Mouse (Mus musculus) hindbrain, embryonic 15.5 days (tissue): Measurements from ENCODE around the gene Eml6. TPM values are rescaled to one million over a fixed set of nuclear protein-coding genes. Genes with fewer than 3 reads are reported as not detected.
"Not testable (repeated sequence)": the region's sequence is repeated elsewhere in the genome, so short reads cannot be mapped to it uniquely, and the experiment has no call there.

Experiments used
- ATAC-seq: fragments of 200-750 bp; cut with Nextera tagmentation; 2 replicates; pipeline ENCODE4 v1.8.0; 2017; ENCODE audit warnings: low read depth, moderate number of reproducible peaks, moderate TSS enrichment; ENCODE audit not compliant: low FRiP score
- H3K27ac ChIP-seq: fragments of 300-500 bp; sonication (generic); replicated peaks from 2 replicates; pipeline ENCODE4 v1.5.1; 2015; ENCODE audit warnings: mild to moderate bottlenecking, inconsistent platforms
- H3K27me3 ChIP-seq: fragments of 300-500 bp; sonication (generic); 2 replicates; pipeline ENCODE4 v1.6.1; 2015; ENCODE audit warnings: control low read depth, inconsistent platforms
- H3K36me3 ChIP-seq: fragments of 300-500 bp; sonication (generic); 2 replicates; pipeline ENCODE4 v1.6.1; 2015; ENCODE audit warnings: control low read depth, inconsistent platforms
- H3K4me1 ChIP-seq: fragments of 300-500 bp; sonication (generic); replicated peaks from 2 replicates; pipeline ENCODE4 v1.6.1; 2015; ENCODE audit warnings: control low read depth, inconsistent platforms
- H3K4me2 ChIP-seq: fragments of 300-500 bp; sonication (generic); 2 replicates; pipeline ENCODE4 v1.6.1; 2015; ENCODE audit warnings: moderate library complexity, mild to moderate bottlenecking, inconsistent platforms
- H3K4me3 ChIP-seq: fragments of 300-500 bp; sonication (generic); 2 replicates; pipeline ENCODE4 v1.5.1; 2015; ENCODE audit warnings: mild to moderate bottlenecking, inconsistent platforms
- H3K9ac ChIP-seq: fragments of 300-500 bp; sonication (generic); 2 replicates; pipeline ENCODE4 v1.6.1; 2015; ENCODE audit warnings: inconsistent platforms
- H3K9me3 ChIP-seq: fragments of 300-500 bp; sonication (generic); 2 replicates; pipeline ENCODE4 v1.6.1; 2016; ENCODE audit warnings: control low read depth, inconsistent platforms
- WGBS: fragments of 180-500 bp; shearing (Covaris S2); methylation state at CpG from one replicate; pipeline ENCODE4 v1.1.7; 2015; 5-methylcytosine and 5-hydroxymethylcytosine counted together
- polyA plus RNA-seq: library from polyadenylated mRNA; unstranded; fragments of >200 nt; fragmentation: Nextera tagmentation; extraction: Ambion mirVana; gene quantifications from 2 replicates; pipeline ENCODE4 v1.2.1, GENCODE M21; 2015

Gene Eml6
- polyA plus RNA-seq, 1 experiment from 2014 or later, result 5.6 TPM

- Histone ChIP-seq H3K9ac (no peak overlapping the region), H3K27ac (no peak overlapping the region), H3K4me1 (no peaks in the 10 kb centered on the region), H3K4me2 (no peak overlapping the region), H3K27me3 (no peaks in the 10 kb centered on the region), H3K4me3 (no peak overlapping the region), H3K9me3 (no peaks in the 10 kb centered on the region), H3K36me3 (0 out of 2 replicates have a peak, but pooled peaks cover 11% of the 10 kb centered on the region)
- 83% methylated on average over 5 of the region's 5 CpGs for WGBS
- ATAC-seq, result peak; percentile 61; the same call in 1 of the 2 replicates
These were observed 267.2 kb downstream of the Eml6 start for GRCm38 (mm10) chr11:29758617-29759016.

- H3K36me3 ChIP-seq, result peaks cover 16% of the 10 kb centered on the region; the same call in 1 of the 2 replicates
- H3K4me3 ChIP-seq, H3K9ac ChIP-seq, H3K9me3 ChIP-seq, H3K27me3 ChIP-seq, H3K4me1 ChIP-seq, H3K27ac ChIP-seq, ATAC-seq, H3K4me2 ChIP-seq: not testable (repeated sequence)
- 96% methylated on average over 5 of the region's 5 CpGs for WGBS
These were observed 269.8 kb downstream of the Eml6 start for GRCm38 (mm10) chr11:29756007-29756406.

- Histone ChIP-seq H3K4me2 (no peak overlapping the region), H3K36me3 (peaks cover 22% of the 10 kb centered on the region), H3K9ac (no peak overlapping the region), H3K9me3 (no peaks in the 10 kb centered on the region), H3K27me3 (no peaks in the 10 kb centered on the region), H3K4me1 (no peaks in the 10 kb centered on the region), H3K4me3 (no peak overlapping the region), H3K27ac (no peak overlapping the region)
- ATAC-seq, result no peak
- WGBS, result 87% methylated on average over 14 of the region's 14 CpGs
These were observed 273.9 kb downstream of the Eml6 start for GRCm38 (mm10) chr11:29751648-29752611.

- no peak overlapping the region for H3K4me2 ChIP-seq
- H3K9ac ChIP-seq, result no peak overlapping the region
- ATAC-seq, result no peak
- no peak overlapping the region for H3K4me3 ChIP-seq
- H3K4me1 ChIP-seq, result no peaks in the 10 kb centered on the region
- H3K9me3 ChIP-seq, result no peaks in the 10 kb centered on the region
- no peak overlapping the region for H3K27ac ChIP-seq
- peaks cover 31% of the 10 kb centered on the region for H3K36me3 ChIP-seq
- no peaks in the 10 kb centered on the region for H3K27me3 ChIP-seq
- WGBS, result 93% methylated on average over 2 of the region's 2 CpGs
These were observed 274.8 kb downstream of the Eml6 start for GRCm38 (mm10) chr11:29751013-29751412.

GRCm38 (mm10) chr11:29749468-29749829, 276.4 kb downstream of the Eml6 start:
- H3K9me3 ChIP-seq, result no peaks in the 10 kb centered on the region

GRCm38 (mm10) chr11:29748750-29749467, 276.9 kb downstream of the Eml6 start:
- no peak overlapping the region for H3K27ac ChIP-seq
- no peak for ATAC-seq
- 90% methylated on average over 8 of the region's 8 CpGs for WGBS
- H3K36me3 ChIP-seq, result peaks cover 35% of the 10 kb centered on the region
- H3K4me2 ChIP-seq, result no peak overlapping the region
- H3K4me3 ChIP-seq, result no peak overlapping the region
- H3K27me3 ChIP-seq, result no peaks in the 10 kb centered on the region
- H3K9ac ChIP-seq, result no peak overlapping the region
- no peaks in the 10 kb centered on the region for H3K4me1 ChIP-seq
- H3K9me3 ChIP-seq, result no peaks in the 10 kb centered on the region

More at GRCm38 (mm10) chr11:29749468-29749829, 276.4 kb downstream of the Eml6 start:
- 100% methylated on average over 1 of the region's 1 CpGs for WGBS
- Histone ChIP-seq H3K36me3 (peaks cover 35% of the 10 kb centered on the region), H3K9ac (no peak overlapping the region), H3K4me1 (no peaks in the 10 kb centered on the region), H3K27ac (no peak overlapping the region), H3K27me3 (no peaks in the 10 kb centered on the region), H3K4me3 (no peak overlapping the region), H3K4me2 (no peak overlapping the region)
- ATAC-seq, result no peak

GRCm38 (mm10) chr11:29747881-29748280, 278.0 kb downstream of the Eml6 start:
- ATAC-seq, result no peak
- Histone ChIP-seq H3K4me3 (no peak overlapping the region), H3K36me3 (peaks cover 43% of the 10 kb centered on the region), H3K4me1 (no peaks in the 10 kb centered on the region), H3K9me3 (no peaks in the 10 kb centered on the region), H3K4me2 (no peak overlapping the region), H3K27ac (no peak overlapping the region), H3K9ac (no peak overlapping the region), H3K27me3 (no peaks in the 10 kb centered on the region)
- 74% methylated on average over 1 of the region's 1 CpGs for WGBS

GRCm38 (mm10) chr11:29747365-29747764, 278.5 kb downstream of the Eml6 start:
- no peak overlapping the region for H3K4me3 ChIP-seq
- no peak overlapping the region for H3K9ac ChIP-seq
- no peak for ATAC-seq
- no peaks in the 10 kb centered on the region for H3K9me3 ChIP-seq
- 95% methylated on average over 3 of the region's 3 CpGs for WGBS
- no peak overlapping the region for H3K4me2 ChIP-seq
- peaks cover 48% of the 10 kb centered on the region for H3K36me3 ChIP-seq
- H3K4me1 ChIP-seq, result no peaks in the 10 kb centered on the region
- no peaks in the 10 kb centered on the region for H3K27me3 ChIP-seq
- no peak overlapping the region for H3K27ac ChIP-seq

- Histone ChIP-seq H3K4me3 (no peak overlapping the region), H3K27me3 (no peaks in the 10 kb centered on the region), H3K36me3 (peaks cover 54% of the 10 kb centered on the region), H3K27ac (no peak overlapping the region), H3K4me2 (no peak overlapping the region), H3K4me1 (no peaks in the 10 kb centered on the region), H3K9ac (no peak overlapping the region), H3K9me3 (no peaks in the 10 kb centered on the region)
- 91% methylated on average over 9 of the region's 9 CpGs for WGBS
- no peak for ATAC-seq
These were observed 279.6 kb downstream of the Eml6 start for GRCm38 (mm10) chr11:29746203-29746602.

- H3K4me3 ChIP-seq, result no peak overlapping the region
- H3K4me2 ChIP-seq, result no peak overlapping the region
- H3K9me3 ChIP-seq, result no peaks in the 10 kb centered on the region
- H3K27ac ChIP-seq, result no peak overlapping the region
- no peak for ATAC-seq
- H3K27me3 ChIP-seq, result no peaks in the 10 kb centered on the region
- H3K36me3 ChIP-seq, result peaks cover 53% of the 10 kb centered on the region
- 62% methylated on average over 2 of the region's 2 CpGs for WGBS
- H3K4me1 ChIP-seq, result no peaks in the 10 kb centered on the region
- H3K9ac ChIP-seq, result no peak overlapping the region
These were observed 280.3 kb downstream of the Eml6 start for GRCm38 (mm10) chr11:29745513-29745912.

- H3K36me3 ChIP-seq, result peaks cover 50% of the 10 kb centered on the region
- 81% methylated on average over 5 of the region's 5 CpGs for WGBS
- H3K9ac ChIP-seq, result no peak overlapping the region
- H3K4me2 ChIP-seq, result no peak overlapping the region
- H3K9me3 ChIP-seq, result no peaks in the 10 kb centered on the region
- no peak overlapping the region for H3K27ac ChIP-seq
- ATAC-seq, result peak; percentile 76
- no peaks in the 10 kb centered on the region for H3K27me3 ChIP-seq
- no peak overlapping the region for H3K4me3 ChIP-seq
- no peaks in the 10 kb centered on the region for H3K4me1 ChIP-seq
These were observed 280.9 kb downstream of the Eml6 start for GRCm38 (mm10) chr11:29744760-29745430.

- peak; percentile 64 for ATAC-seq
- 94% methylated on average over 2 of the region's 2 CpGs for WGBS
- H3K27ac ChIP-seq, result no peak overlapping the region
- H3K9me3 ChIP-seq, result no peaks in the 10 kb centered on the region
- H3K4me1 ChIP-seq, result no peaks in the 10 kb centered on the region
- H3K36me3 ChIP-seq, result peaks cover 37% of the 10 kb centered on the region
- H3K9ac ChIP-seq, result no peak overlapping the region
- H3K27me3 ChIP-seq, result no peaks in the 10 kb centered on the region
- H3K4me2 ChIP-seq, result no peak overlapping the region
- H3K4me3 ChIP-seq, result no peak overlapping the region
These were observed 286.1 kb downstream of the Eml6 start for GRCm38 (mm10) chr11:29739752-29740151.
